Mouse (Mus musculus): ENCODE results near the gene Dut.
A peak's percentile ranks its signal among the peaks of the same experiment; 100 is the strongest.
"Not testable (repeated sequence)": the region's sequence is repeated elsewhere in the genome, so short reads cannot be mapped to it uniquely, and the experiment has no call there.

Dut gene

GRCm38 (mm10) chr2:125254630-125255029 lies 7.6 kb downstream of the Dut start:
- no peak for DNase-seq (ENCODE audit: low spot score in 2 of 2)

GRCm38 (mm10) chr2:125255886-125256285 lies 8.9 kb downstream of the Dut start:
- DNase-seq (ENCODE audit: low spot score in 2 of 2) = no peak

GRCm38 (mm10) chr2:125259230-125260120 lies 12.5 kb downstream of the Dut start:
- no peak for DNase-seq (ENCODE audit: low spot score in 2 of 2)

- no peak for DNase-seq (ENCODE audit: low spot score in 2 of 2)
These were observed 13.3 kb downstream of the Dut start for GRCm38 (mm10) chr2:125260326-125260725.

- DNase-seq (ENCODE audit: low spot score in 2 of 2) = no peak
These were observed 16.1 kb downstream of the Dut start for GRCm38 (mm10) chr2:125263056-125263455.

GRCm38 (mm10) chr2:125263753-125264152 lies 16.8 kb downstream of the Dut start:
- DNase-seq (ENCODE audit: low spot score in 2 of 2) = no peak

GRCm38 (mm10) chr2:125268876-125269275 lies 21.9 kb downstream of the Dut start:
- DNase-seq (ENCODE audit: low spot score in 2 of 2) = no peak

- DNase-seq (ENCODE audit: low spot score in 2 of 2) = no peak
These were observed 28.6 kb downstream of the Dut start for GRCm38 (mm10) chr2:125275617-125276016.

- no peak for DNase-seq (ENCODE audit: low spot score in 2 of 2)
These were observed 29.7 kb downstream of the Dut start for GRCm38 (mm10) chr2:125276692-125277091.

- DNase-seq (ENCODE audit: low spot score in 2 of 2) = peak in 1 of 2 experiments; percentile 67
These were observed 31.5 kb downstream of the Dut start for GRCm38 (mm10) chr2:125278474-125278873.

- DNase-seq (ENCODE audit: low spot score in 2 of 2) = not testable (repeated sequence)
These were observed 33.0 kb downstream of the Dut start for GRCm38 (mm10) chr2:125279995-125280394.

- DNase-seq (ENCODE audit: low spot score in 2 of 2) = no peak
These were observed 35.6 kb downstream of the Dut start for GRCm38 (mm10) chr2:125282334-125283206.

GRCm38 (mm10) chr2:125285777-125286176 lies 38.8 kb downstream of the Dut start:
- no peak for DNase-seq (ENCODE audit: low spot score in 2 of 2)

- no peak for DNase-seq (ENCODE audit: low spot score in 2 of 2)
These were observed 43.4 kb downstream of the Dut start for GRCm38 (mm10) chr2:125290197-125290965.

- DNase-seq (ENCODE audit: low spot score in 2 of 2) = no peak
These were observed 44.1 kb downstream of the Dut start for GRCm38 (mm10) chr2:125291101-125291500.

GRCm38 (mm10) chr2:125292616-125293015 lies 45.6 kb downstream of the Dut start:
- no peak for DNase-seq (ENCODE audit: low spot score in 2 of 2)

- peak in 1 of 2 experiments; percentile 51 for DNase-seq (ENCODE audit: low spot score in 2 of 2)
These were observed 47.0 kb downstream of the Dut start for GRCm38 (mm10) chr2:125293969-125294491.

GRCm38 (mm10) chr2:125295526-125295925 lies 48.5 kb downstream of the Dut start:
- DNase-seq (ENCODE audit: low spot score in 2 of 2) = no peak

- DNase-seq (ENCODE audit: low spot score in 2 of 2) = no peak
These were observed 51.9 kb downstream of the Dut start for GRCm38 (mm10) chr2:125298841-125299240.

- no peak for DNase-seq (ENCODE audit: low spot score in 2 of 2)
These were observed 55.1 kb downstream of the Dut start for GRCm38 (mm10) chr2:125301877-125302624.

GRCm38 (mm10) chr2:125302625-125302924 lies 55.6 kb downstream of the Dut start:
- no peak for DNase-seq (ENCODE audit: low spot score in 2 of 2)

Data from urinary bladder, adult 18-20 months (tissue).